Mouse (Mus musculus) limb, embryonic 12.5 days (tissue): ENCODE measurements around the gene Sestd1. TPM values are rescaled to one million over a fixed set of nuclear protein-coding genes. Genes with fewer than 3 reads are reported as not detected.

Experiments
- ATAC-seq: fragments of 200-750 bp; cut with Nextera tagmentation; 2 replicates; pipeline ENCODE4 v1.8.0; 2017; ENCODE audit warnings: low read depth, moderate TSS enrichment; ENCODE audit not compliant: insufficient number of reproducible peaks, insufficient read depth, low FRiP score, low TSS enrichment
- H3K27ac ChIP-seq: fragments of 300-500 bp; sonication (generic); 2 replicates; pipeline ENCODE4 v1.5.1; 2016; ENCODE audit warnings: mild to moderate bottlenecking, moderate library complexity
- H3K27me3 ChIP-seq: fragments of 300-500 bp; sonication (generic); 2 replicates; pipeline ENCODE4 v1.6.1; 2016; ENCODE audit warnings: mild to moderate bottlenecking, moderate library complexity
- H3K36me3 ChIP-seq: fragments of 300-500 bp; sonication (generic); 2 replicates; pipeline ENCODE4 v1.6.1; 2016; ENCODE audit warnings: mild to moderate bottlenecking, moderate library complexity
- H3K4me1 ChIP-seq: fragments of 300-500 bp; sonication (generic); replicated peaks from 2 replicates; pipeline ENCODE4 v1.6.1; 2016
- H3K4me2 ChIP-seq: fragments of 300-500 bp; sonication (generic); 2 replicates; pipeline ENCODE4 v1.6.1; 2016; ENCODE audit warnings: mild to moderate bottlenecking, moderate library complexity
- H3K4me3 ChIP-seq: fragments of 300-500 bp; sonication (generic); replicated peaks from 2 replicates; pipeline ENCODE4 v1.5.1; 2016; ENCODE audit warnings: mild to moderate bottlenecking
- H3K9ac ChIP-seq: fragments of 300-500 bp; sonication (generic); replicated peaks from 2 replicates; pipeline ENCODE4 v1.6.1; 2016; ENCODE audit warnings: mild to moderate bottlenecking, moderate library complexity
- H3K9me3 ChIP-seq: fragments of 300-500 bp; sonication (generic); 2 replicates; pipeline ENCODE4 v1.6.1; 2016; ENCODE audit warnings: mild to moderate bottlenecking, moderate library complexity
- WGBS: fragments of 180-500 bp; shearing (Covaris S2); methylation state at CpG from one replicate; pipeline ENCODE4 v1.1.7; 2016; 5-methylcytosine and 5-hydroxymethylcytosine counted together
- polyA plus RNA-seq: library from polyadenylated mRNA; unstranded; fragments of >200 nt; fragmentation: Nextera tagmentation; extraction: Ambion mirVana; gene quantifications from 2 replicates; pipeline ENCODE4 v1.2.1, GENCODE M21; 2016

The Sestd1 gene
- polyA plus RNA-seq, 1 experiment from 2014 or later: 25.1 TPM

DNA sequence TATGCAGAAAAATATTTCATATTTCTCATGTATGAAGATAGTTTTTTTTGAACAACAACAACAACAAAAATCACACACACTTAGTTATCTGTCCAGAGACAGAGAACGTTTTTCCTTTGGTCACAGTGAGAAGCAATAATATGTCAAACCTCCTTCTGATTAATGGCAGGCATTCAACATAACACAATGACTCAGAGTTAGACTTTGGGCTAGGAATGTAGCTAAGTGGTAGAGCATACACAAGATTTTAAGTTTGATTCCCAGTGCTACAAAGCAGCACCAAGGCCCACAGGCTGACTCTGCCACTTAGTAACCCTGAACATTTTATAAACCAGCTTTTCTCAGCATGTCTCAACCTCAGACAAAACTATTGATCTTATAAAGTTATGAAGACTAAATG is 145.5 kb downstream of the Sestd1 start:
- no peak overlapping the region for H3K27ac ChIP-seq
- no peaks in the 10 kb centered on the region for H3K4me1 ChIP-seq
- no peaks in the 10 kb centered on the region for H3K27me3 ChIP-seq
- ATAC-seq: no peak
- no peak overlapping the region for H3K9ac ChIP-seq
- no peak overlapping the region for H3K4me3 ChIP-seq
- H3K4me2 ChIP-seq: no peak overlapping the region
- H3K36me3 ChIP-seq: no peaks in the 10 kb centered on the region
- H3K9me3 ChIP-seq: no peaks in the 10 kb centered on the region
- WGBS: 60% methylated on average over 1 of the region's 1 CpGs

DNA sequence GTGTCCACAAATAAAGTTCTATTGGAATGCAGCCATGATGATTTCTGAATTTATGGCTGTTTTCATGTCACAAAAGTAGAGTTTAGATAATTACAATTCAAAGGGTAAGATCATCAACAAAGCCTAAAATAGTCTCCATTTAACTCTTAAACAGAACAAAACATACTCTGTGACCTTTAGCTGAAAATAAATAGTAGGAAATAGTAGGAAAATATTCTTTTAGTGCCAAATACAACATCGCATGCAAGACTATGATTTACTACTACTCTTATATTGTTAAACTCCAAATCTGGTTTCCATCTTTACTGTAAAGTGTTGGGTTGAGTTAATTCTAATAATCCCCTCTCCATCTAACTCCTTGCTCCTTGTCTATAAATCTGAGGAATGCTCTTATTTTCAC is 147.0 kb downstream of the Sestd1 start:
- no peak overlapping the region for H3K27ac ChIP-seq
- H3K9me3 ChIP-seq: no peaks in the 10 kb centered on the region
- no peak overlapping the region for H3K4me3 ChIP-seq
- H3K27me3 ChIP-seq: no peaks in the 10 kb centered on the region
- 92% methylated on average over 1 of the region's 1 CpGs for WGBS
- H3K9ac ChIP-seq: no peak overlapping the region
- no peaks in the 10 kb centered on the region for H3K4me1 ChIP-seq
- no peak overlapping the region for H3K4me2 ChIP-seq
- no peak for ATAC-seq
- H3K36me3 ChIP-seq: no peaks in the 10 kb centered on the region

Other genes starting within 250 kb of the Sestd1 start
- gene Ccdc141, start 110.0 kb downstream of the Sestd1 start, polyA plus RNA-seq: 12.3 and 13.8 TPM in 2 replicates